9 mouse cellular contexts compared by ENCODE assay signal in the genomic region with DNA sequence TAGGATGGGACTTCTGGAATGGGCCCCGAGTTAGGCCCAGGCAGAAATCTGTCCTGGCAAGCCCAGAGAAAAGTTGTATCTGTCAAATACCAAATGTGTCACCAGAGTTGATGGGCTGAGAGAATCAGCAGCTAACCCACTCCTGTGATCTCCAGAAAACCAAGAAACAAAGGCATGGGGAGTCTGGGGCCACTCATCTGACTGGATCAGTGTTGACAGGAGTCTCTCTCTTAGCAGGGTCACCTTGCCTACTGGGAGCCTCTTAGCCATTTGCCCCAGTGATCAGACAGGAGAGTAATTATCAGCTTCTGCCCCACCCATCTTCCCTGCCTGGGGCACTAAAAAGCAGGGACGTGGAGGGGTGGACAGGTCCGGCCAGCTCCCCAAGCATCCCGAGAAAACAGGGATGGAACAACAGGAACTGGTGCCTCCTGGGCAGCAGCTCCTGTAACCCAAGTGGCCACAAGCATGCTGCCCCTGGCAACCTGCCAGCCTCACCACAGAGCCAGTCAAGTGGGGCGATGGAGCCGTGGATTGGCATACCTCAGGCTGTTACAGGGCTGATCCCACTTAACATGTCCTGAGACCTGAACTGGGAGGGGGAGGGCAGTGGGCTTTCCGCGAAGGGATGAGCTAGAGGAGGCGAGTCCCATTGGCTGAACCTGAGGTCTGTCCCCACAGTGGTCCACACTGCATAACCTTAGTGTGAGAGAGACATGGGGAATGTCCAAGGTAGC. TPM values are rescaled to one million over a fixed set of nuclear protein-coding genes. Genes with fewer than 3 reads are reported as not detected.
DNase-seq lines count a peak whose midpoint lies in the region; ATAC-seq and TF ChIP-seq lines count a peak whose summit lies in the region.
"Had no signal": no experiment of that assay in that cellular context is flagged by ENCODE, and none has a peak within 500 bp of the region (broad histone marks: within the 10 kb centered on the region; RNA-seq: fewer than 3 reads in every experiment).

No protein-coding gene starts in this region.

- no peaks in the 10 kb centered on the region for H3K27me3 ChIP-seq in kidney, embryonic 15.5 days
- no peaks in the 10 kb centered on the region for H3K27me3 ChIP-seq in heart, embryonic 14.5 days (ENCODE audit: control insufficient read depth, insufficient read depth, low read length)
- no peaks in the 10 kb centered on the region for H3K27me3 ChIP-seq in lung, postnatal 0 days (replicated peaks; ENCODE audit: insufficient read depth, low read length)
- H3K27me3 ChIP-seq: forebrain, embryonic 13.5 days had no signal

- H3K9me3 ChIP-seq in kidney, embryonic 15.5 days (replicated peaks), result no peaks in the 10 kb centered on the region
- H3K9me3 ChIP-seq in heart, embryonic 14.5 days (ENCODE audit: control insufficient read depth, low read length), result no peaks in the 10 kb centered on the region
- no peaks in the 10 kb centered on the region for H3K9me3 ChIP-seq in lung, postnatal 0 days (ENCODE audit: low read length)
- H3K9me3 ChIP-seq: forebrain, embryonic 13.5 days had no signal

- ATAC-seq in cerebellum, adult (ENCODE audit: insufficient number of reproducible peaks, low FRiP score, low TSS enrichment), result no peak
- no peak for ATAC-seq in kidney, embryonic 15.5 days (replicated peaks; ENCODE audit: low FRiP score)
- ATAC-seq in heart, embryonic 14.5 days (ENCODE audit: insufficient number of reproducible peaks, insufficient read depth, low FRiP score, low read depth), result peak; percentile 55; the same call in 1 of the 2 replicates
- peak; percentile 91 for ATAC-seq in lung, postnatal 0 days
- no peak for ATAC-seq in activated CD4-positive, CD25-positive, alpha-beta regulatory T cell, adult 4 months
- ATAC-seq: forebrain, embryonic 13.5 days had no signal

- H3K4me1 ChIP-seq in kidney, embryonic 15.5 days, result no peaks in the 10 kb centered on the region
- peaks cover 13 to 19% of the 10 kb centered on the region in 2 experiments for H3K4me1 ChIP-seq in heart, embryonic 14.5 days (ENCODE audit: control insufficient read depth in 2 of 2, insufficient read depth in 2 of 2, low read length in 2 of 2)
- H3K4me1 ChIP-seq in lung, postnatal 0 days (ENCODE audit: insufficient read depth, low read depth, low read length), result no peaks in the 10 kb centered on the region
- H3K4me1 ChIP-seq: forebrain, embryonic 13.5 days had no signal

- no peak for TF ChIP-seq EP300 in lung, postnatal 0 days (IDR thresholded peaks at IDR 0.05)

- H3K36me3 ChIP-seq in kidney, embryonic 15.5 days, result peaks cover 81% of the 10 kb centered on the region
- H3K36me3 ChIP-seq in heart, embryonic 14.5 days (ENCODE audit: control insufficient read depth, insufficient read depth, low read length), result peaks cover 83% of the 10 kb centered on the region
- peaks cover 41% of the 10 kb centered on the region for H3K36me3 ChIP-seq in lung, postnatal 0 days (ENCODE audit: insufficient read depth, low read length)

- H3K4me2 ChIP-seq in kidney, embryonic 15.5 days, result no peak overlapping the region
- H3K4me2 ChIP-seq in heart, embryonic 14.5 days (ENCODE audit: low read length), result 0 out of 2 replicates have a peak overlapping the region, but pooled peaks have one; percentile 7
- H3K4me2 ChIP-seq in lung, postnatal 0 days (replicated peaks; ENCODE audit: low read depth, low read length), result no peak overlapping the region
- H3K4me2 ChIP-seq: forebrain, embryonic 13.5 days had no signal

- H3K9ac ChIP-seq in kidney, embryonic 15.5 days, result no peak overlapping the region
- no peak overlapping the region for H3K9ac ChIP-seq in heart, embryonic 14.5 days (ENCODE audit: low read length)
- H3K9ac ChIP-seq in lung, postnatal 0 days (replicated peaks; ENCODE audit: low read depth), result no peak overlapping the region
- H3K9ac ChIP-seq: forebrain, embryonic 13.5 days had no signal

- no peak overlapping the region for H3K4me3 ChIP-seq in kidney, embryonic 15.5 days (replicated peaks)
- no peak overlapping the region for H3K4me3 ChIP-seq in heart, embryonic 14.5 days (ENCODE audit: control insufficient read depth in 1 of 2, insufficient read depth in 1 of 2, low read depth in 1 of 2, low read length in 2 of 2)
- no peak overlapping the region for H3K4me3 ChIP-seq in lung, postnatal 0 days (ENCODE audit: low read depth, low read length)
- H3K4me3 ChIP-seq: forebrain, embryonic 13.5 days had no signal

- no peak overlapping the region for H3K27ac ChIP-seq in kidney, embryonic 15.5 days
- peak overlapping the region; percentile 70 to 74 for H3K27ac ChIP-seq in heart, embryonic 14.5 days (replicated peaks in 1 of 2; ENCODE audit: control insufficient read depth in 1 of 2, insufficient read depth in 1 of 2, low read depth in 2 of 2, low read length in 2 of 2)
- peak overlapping the region; percentile 32; the same call in 1 of the 2 replicates for H3K27ac ChIP-seq in lung, postnatal 0 days (ENCODE audit: low read length)
- H3K27ac ChIP-seq: forebrain, embryonic 13.5 days had no signal

- no peak for TF ChIP-seq CTCF in lung, postnatal 0 days (IDR thresholded peaks at IDR 0.05)

- 49% methylated on average over 9 of the region's 9 CpGs for WGBS in kidney, embryonic 15.5 days
- 31% methylated on average over 9 of the region's 9 CpGs for WGBS in heart, embryonic 14.5 days
- 28% methylated on average over 9 of the region's 9 CpGs for WGBS in lung, postnatal 0 days

- DNase-seq in cerebellum, adult 9-10 months, result peak; percentile 40
- DNase-seq in kidney, adult 18-20 months, result peak; percentile 50
- DNase-seq in lung, postnatal 0 days (ENCODE audit: low spot score), result peak; percentile 78
- no peak for DNase-seq in natural killer cell, adult 2 months (ENCODE audit: low spot score in 2 of 2)

RNA-seq across cellular contexts. Expression of a gene that starts 13.9 kb away (rescaled TPM):
- polyA plus RNA-seq in kidney, embryonic 15.5 days (2015; fragmentation: Nextera tagmentation; extraction: Ambion mirVana), result 383 and 393 TPM in 2 replicates
- polyA plus RNA-seq in heart, embryonic 14.5 days (2014; fragmentation: Nextera tagmentation; extraction: Ambion mirVana), result 263 and 280 TPM in 2 replicates
- polyA plus RNA-seq in lung, postnatal 0 days (2015; fragmentation: Nextera tagmentation; extraction: Ambion mirVana), result 187 and 207 TPM in 2 replicates
- polyA plus RNA-seq in activated CD4-positive, CD25-positive, alpha-beta regulatory T cell, adult 4 months (2017; shearing (Covaris generic)), result 100 to 1,000 TPM; 170 to 190 TPM

RNA-seq across cellular contexts. Expression of a gene that starts 18.3 kb away (rescaled TPM):
- 53.9 and 64.8 TPM in 2 replicates for polyA plus RNA-seq in kidney, embryonic 15.5 days (2015; fragmentation: Nextera tagmentation; extraction: Ambion mirVana)
- polyA plus RNA-seq in heart, embryonic 14.5 days (2014; fragmentation: Nextera tagmentation; extraction: Ambion mirVana), result 73.6 and 75.7 TPM in 2 replicates
- 39.1 and 45.1 TPM in 2 replicates for polyA plus RNA-seq in lung, postnatal 0 days (2015; fragmentation: Nextera tagmentation; extraction: Ambion mirVana)
- 10 to 100 TPM in 1 of 2 experiments, 1 to 10 TPM in 1; 5.9 to 11.6 TPM for polyA plus RNA-seq in activated CD4-positive, CD25-positive, alpha-beta regulatory T cell, adult 4 months (2017; shearing (Covaris generic))

RNA-seq across cellular contexts. Expression of a gene that starts 21.6 kb away (rescaled TPM):
- polyA plus RNA-seq in kidney, embryonic 15.5 days (2015; fragmentation: Nextera tagmentation; extraction: Ambion mirVana), result 0.23 and 0.46 TPM in 2 replicates
- polyA plus RNA-seq in heart, embryonic 14.5 days (2014; fragmentation: Nextera tagmentation; extraction: Ambion mirVana), result 0.39 and 0.51 TPM in 2 replicates
- 0.06 TPM in 1 of 2 replicates, not detected in the other for polyA plus RNA-seq in lung, postnatal 0 days (2015; fragmentation: Nextera tagmentation; extraction: Ambion mirVana)
- under 1 TPM in 1 of 2 experiments, not detected in 1; 0.25 TPM for polyA plus RNA-seq in activated CD4-positive, CD25-positive, alpha-beta regulatory T cell, adult 4 months (2017; shearing (Covaris generic))
- polyA plus RNA-seq: forebrain, embryonic 13.5 days had no signal

RNA-seq across cellular contexts. Expression of a gene that starts 57.6 kb away (rescaled TPM):
- polyA plus RNA-seq in kidney, embryonic 15.5 days (2015; fragmentation: Nextera tagmentation; extraction: Ambion mirVana), result 4.6 and 6.5 TPM in 2 replicates
- polyA plus RNA-seq in heart, embryonic 14.5 days (2014; fragmentation: Nextera tagmentation; extraction: Ambion mirVana), result 1.8 and 1.9 TPM in 2 replicates
- polyA plus RNA-seq in lung, postnatal 0 days (2015; fragmentation: Nextera tagmentation; extraction: Ambion mirVana), result 6.1 and 6.3 TPM in 2 replicates
- polyA plus RNA-seq in activated CD4-positive, CD25-positive, alpha-beta regulatory T cell, adult 4 months (2017; shearing (Covaris generic)), result 1 to 10 TPM; 1.0 to 2.0 TPM

RNA-seq across cellular contexts. Expression of a gene that starts 57.7 kb away (rescaled TPM):
- 12.8 and 15.0 TPM in 2 replicates for polyA plus RNA-seq in kidney, embryonic 15.5 days (2015; fragmentation: Nextera tagmentation; extraction: Ambion mirVana)
- polyA plus RNA-seq in heart, embryonic 14.5 days (2014; fragmentation: Nextera tagmentation; extraction: Ambion mirVana), result 8.7 and 10.3 TPM in 2 replicates
- 11.9 and 12.9 TPM in 2 replicates for polyA plus RNA-seq in lung, postnatal 0 days (2015; fragmentation: Nextera tagmentation; extraction: Ambion mirVana)
- under 1 TPM; 0.75 to 0.78 TPM for polyA plus RNA-seq in activated CD4-positive, CD25-positive, alpha-beta regulatory T cell, adult 4 months (2017; shearing (Covaris generic))

Comparison
In these comparisons a context has a peak if more than half of its experiments do, and no peak if none do; other contexts are left out.
1. DNase-seq: peak in cerebellum, adult 9-10 months (single experiment), kidney, adult 18-20 months (single experiment) and lung, postnatal 0 days (single experiment); none in natural killer cell, adult 2 months (0 of 2).
2. ATAC-seq: peak in heart, embryonic 14.5 days (single experiment) and lung, postnatal 0 days (single experiment); none in cerebellum, adult (single experiment), kidney, embryonic 15.5 days (single experiment) and activated CD4-positive, CD25-positive, alpha-beta regulatory T cell, adult 4 months (single experiment).